Mouse (Mus musculus) brain, embryonic 14.5 days (tissue): ENCODE data around the gene Hoxb7.

Experiments
- CTCF ChIP-seq: fragments of 200-500 bp; IDR thresholded peaks from 2 replicates; pipeline ENCODE4 v1.5.1; 2012; ENCODE audit warnings: inconsistent platforms, mild to moderate bottlenecking, moderate library complexity, borderline replicate concordance; ENCODE audit not compliant: insufficient read depth, insufficient read length; ENCODE audit errors: extremely low read depth
- POLR2A ChIP-seq: fragments of 200-500 bp; IDR thresholded peaks from 2 replicates; pipeline ENCODE4 v1.6.1; 2012; ENCODE audit warnings: mild to moderate bottlenecking, inconsistent platforms, borderline replicate concordance; ENCODE audit not compliant: poor library complexity, insufficient read depth, insufficient read length, severe bottlenecking; ENCODE audit errors: extremely low read depth

GRCm38 (mm10) chr11:96299781-96300180, 13.4 kb downstream of the Hoxb7 start:
- TF ChIP-seq CTCF (no peak), POLR2A (no peak)
